Mouse (Mus musculus) embryonic fibroblast, embryonic 13.5 days (primary cell): ENCODE results near the gene Cttnbp2nl. TPM values are rescaled to one million over a fixed set of nuclear protein-coding genes. Genes with fewer than 3 reads are reported as not detected.

Experiments used
- H3K27ac ChIP-seq: 2 replicates; pipeline ENCODE4 v1.5.1; 2012; ENCODE audit warnings: low read length, control low read depth, inconsistent platforms; ENCODE audit not compliant: insufficient read depth
- H3K4me1 ChIP-seq: 2 replicates; pipeline ENCODE4 v1.6.1; 2011; ENCODE audit warnings: low read length; ENCODE audit not compliant: control insufficient read depth, insufficient read depth
- H3K4me3 ChIP-seq: 2 replicates; pipeline ENCODE4 v1.5.1; 2011; ENCODE audit warnings: mild to moderate bottlenecking, control low read depth, low read length; ENCODE audit not compliant: insufficient read depth
- CTCF ChIP-seq: IDR thresholded peaks from 2 replicates; pipeline ENCODE4 v1.5.1; 2011; ENCODE audit warnings: mild to moderate bottlenecking, control low read depth, low read length, moderate library complexity, borderline replicate concordance; ENCODE audit not compliant: insufficient read depth
- POLR2A ChIP-seq: IDR thresholded peaks from 2 replicates; pipeline ENCODE4 v1.6.1; 2011; ENCODE audit warnings: low read depth, mild to moderate bottlenecking, control low read depth, low read length, moderate library complexity
- polyA plus RNA-seq: library from polyadenylated mRNA; stranded (reverse); fragments of >200 nt; gene quantifications from 2 replicates; pipeline ENCODE4 v1.2.4, GENCODE M21; 2011; ENCODE audit warnings: low read depth; ENCODE audit not compliant: missing spikeins, insufficient read length

The Cttnbp2nl gene
- polyA plus RNA-seq, 1 experiment, result 54.8 TPM

DNA sequence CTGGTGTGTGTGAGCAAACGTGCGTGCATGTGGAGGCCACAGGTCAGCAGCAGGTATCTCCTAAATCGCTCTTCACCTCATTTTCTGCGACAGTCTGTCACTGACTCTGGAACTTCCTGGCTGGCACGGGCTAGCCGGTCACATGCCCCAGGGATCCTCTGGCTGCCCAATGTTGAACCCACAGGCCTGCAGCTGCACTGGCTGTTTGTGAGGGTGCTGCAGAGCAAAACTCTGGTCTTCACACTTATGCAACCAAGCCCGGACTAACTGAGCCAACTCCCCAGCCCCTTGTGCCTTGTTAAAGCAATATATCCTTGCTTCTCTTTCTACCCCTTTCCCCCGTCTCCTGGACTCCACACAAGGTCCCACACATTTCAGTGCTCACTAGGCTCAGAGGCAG is 5.3 kb downstream of the Cttnbp2nl start:
- no peak overlapping the region for H3K27ac ChIP-seq
- peaks cover 14% of the 10 kb centered on the region for H3K4me1 ChIP-seq
- no peak for TF ChIP-seq POLR2A
- no peak for TF ChIP-seq CTCF
- no peak overlapping the region for H3K4me3 ChIP-seq

DNA sequence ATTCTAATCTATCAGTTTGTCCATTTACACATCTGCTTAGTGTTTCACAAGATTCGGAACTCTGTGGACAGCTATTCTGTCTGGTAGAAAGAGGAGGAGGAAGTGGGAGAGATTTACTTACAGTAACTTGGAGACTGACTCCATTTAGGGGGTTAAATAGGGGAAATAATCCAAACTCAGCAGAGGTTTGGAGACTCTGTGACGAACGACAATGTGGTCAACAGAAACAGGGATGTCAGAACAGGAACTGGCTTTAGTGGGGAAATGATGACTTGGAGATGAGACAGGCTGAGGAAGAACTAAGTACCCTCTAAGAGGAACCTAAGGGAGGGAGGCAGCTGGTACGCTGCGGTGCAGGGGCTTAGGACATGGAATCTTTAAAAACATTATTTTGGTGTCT is 6.1 kb downstream of the Cttnbp2nl start:
- H3K4me1 ChIP-seq, result peaks cover 14% of the 10 kb centered on the region
- H3K27ac ChIP-seq, result no peak overlapping the region
- TF ChIP-seq CTCF (no peak), POLR2A (no peak)
- no peak overlapping the region for H3K4me3 ChIP-seq

DNA sequence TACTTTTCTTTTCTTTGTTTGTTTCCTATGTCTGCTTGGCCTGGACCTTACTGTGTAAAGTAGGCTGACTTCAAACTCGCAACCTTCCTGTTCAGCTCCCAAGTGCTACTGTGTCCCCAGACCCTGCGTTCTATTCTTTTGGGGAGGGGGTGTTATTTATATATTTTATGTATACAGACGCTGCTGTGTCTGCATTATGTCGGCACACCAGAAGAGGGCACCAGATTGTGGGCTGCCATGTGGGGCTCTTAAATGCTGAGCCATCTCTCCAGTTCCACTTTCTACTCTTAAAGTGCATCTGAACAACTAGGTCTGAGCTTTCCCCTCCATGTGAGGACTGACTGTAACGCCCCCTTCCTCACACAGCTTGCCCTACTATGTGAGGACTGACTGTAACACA is 9.2 kb downstream of the Cttnbp2nl start:
- no peak for TF ChIP-seq CTCF
- TF ChIP-seq POLR2A, result no peak
- H3K4me1 ChIP-seq, result peaks cover 14% of the 10 kb centered on the region
- H3K4me3 ChIP-seq, result no peak overlapping the region
- H3K27ac ChIP-seq, result no peak overlapping the region

DNA sequence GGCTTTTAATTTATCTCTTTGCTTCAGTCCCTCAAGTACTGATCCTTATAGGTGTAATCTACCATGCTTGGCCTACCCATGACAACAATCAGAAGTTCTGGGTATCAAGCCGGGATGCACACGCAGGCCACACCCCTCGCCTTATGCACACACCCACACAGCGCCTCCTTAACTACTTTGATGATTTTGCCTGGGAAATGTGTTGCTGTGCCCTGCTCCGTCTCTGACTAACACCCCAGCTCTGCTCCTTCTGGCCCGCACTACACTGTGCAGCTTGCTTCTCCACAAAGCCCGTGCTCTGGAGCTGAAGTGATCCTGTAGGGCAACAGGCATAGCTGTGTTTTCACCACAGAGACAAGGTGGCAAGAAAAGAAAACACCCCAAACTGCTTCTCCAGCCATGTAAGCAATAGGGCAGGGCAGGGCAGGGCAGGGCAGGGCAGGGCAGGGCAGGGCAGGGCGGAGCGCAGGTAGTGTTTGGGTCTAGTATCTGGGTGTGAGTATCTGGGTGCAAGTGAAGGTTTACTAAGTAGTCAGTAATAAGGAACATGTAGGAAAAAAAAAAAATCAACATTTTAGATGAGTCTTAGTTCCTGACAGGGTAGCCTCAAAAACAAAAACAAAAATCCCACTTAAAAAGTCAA is 11.8 kb downstream of the Cttnbp2nl start:
- TF ChIP-seq POLR2A, result no peak
- TF ChIP-seq CTCF, result no peak
- H3K27ac ChIP-seq, result no peak overlapping the region
- peaks cover 3% of the 10 kb centered on the region for H3K4me1 ChIP-seq
- no peak overlapping the region for H3K4me3 ChIP-seq

DNA sequence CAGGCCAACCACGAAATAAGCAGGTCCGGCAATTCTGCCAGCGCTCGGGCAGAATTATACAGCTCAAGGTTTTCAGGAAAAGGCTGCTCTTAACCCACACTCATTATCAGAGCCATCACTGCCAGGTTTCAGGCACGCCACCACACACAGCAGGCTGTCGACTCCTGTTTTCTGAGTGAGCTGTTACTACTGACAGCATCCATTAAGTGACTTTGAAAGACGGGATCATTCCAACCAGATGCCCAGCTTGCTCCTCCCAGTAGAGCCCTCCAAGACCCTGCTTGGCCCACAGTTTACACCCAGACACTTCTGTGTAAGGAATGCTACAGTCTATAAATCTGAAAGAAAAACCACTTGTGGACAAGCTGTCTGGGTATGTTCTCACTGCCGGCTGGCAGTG is 12.9 kb downstream of the Cttnbp2nl start:
- TF ChIP-seq CTCF (no peak), POLR2A (no peak)
- H3K27ac ChIP-seq, result no peak overlapping the region
- no peak overlapping the region for H3K4me3 ChIP-seq
- H3K4me1 ChIP-seq, result no peaks in the 10 kb centered on the region; the same call in 1 of the 2 replicates

DNA sequence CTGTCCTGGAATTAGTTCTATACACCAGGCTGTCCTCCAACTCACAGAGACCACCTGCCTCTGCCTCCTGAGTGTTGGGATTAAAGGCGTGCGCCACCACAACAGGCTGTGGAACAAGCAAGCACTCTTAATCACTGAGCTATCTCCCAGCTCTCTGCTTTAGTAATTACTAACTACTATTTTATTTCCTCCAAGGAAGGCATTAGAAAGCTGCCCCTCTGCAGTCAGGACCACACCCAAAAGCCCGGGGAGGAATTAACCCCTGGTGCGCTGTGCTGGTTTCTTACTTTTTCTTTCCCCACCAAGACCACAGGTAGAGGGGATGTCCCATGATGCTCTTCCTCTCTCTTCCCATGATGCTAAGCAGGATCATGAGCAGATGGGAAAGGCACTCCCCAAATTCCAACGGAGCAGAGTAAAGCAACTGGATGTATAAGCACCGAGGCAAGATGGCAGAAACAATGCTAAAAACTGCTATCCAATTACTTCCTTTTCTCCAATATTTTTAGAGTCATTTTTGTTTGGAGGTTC is 15.6 kb downstream of the Cttnbp2nl start:
- TF ChIP-seq POLR2A (no peak), CTCF (no peak)
- no peak overlapping the region for H3K27ac ChIP-seq
- H3K4me3 ChIP-seq, result no peak overlapping the region
- no peaks in the 10 kb centered on the region; the same call in 1 of the 2 replicates for H3K4me1 ChIP-seq

DNA sequence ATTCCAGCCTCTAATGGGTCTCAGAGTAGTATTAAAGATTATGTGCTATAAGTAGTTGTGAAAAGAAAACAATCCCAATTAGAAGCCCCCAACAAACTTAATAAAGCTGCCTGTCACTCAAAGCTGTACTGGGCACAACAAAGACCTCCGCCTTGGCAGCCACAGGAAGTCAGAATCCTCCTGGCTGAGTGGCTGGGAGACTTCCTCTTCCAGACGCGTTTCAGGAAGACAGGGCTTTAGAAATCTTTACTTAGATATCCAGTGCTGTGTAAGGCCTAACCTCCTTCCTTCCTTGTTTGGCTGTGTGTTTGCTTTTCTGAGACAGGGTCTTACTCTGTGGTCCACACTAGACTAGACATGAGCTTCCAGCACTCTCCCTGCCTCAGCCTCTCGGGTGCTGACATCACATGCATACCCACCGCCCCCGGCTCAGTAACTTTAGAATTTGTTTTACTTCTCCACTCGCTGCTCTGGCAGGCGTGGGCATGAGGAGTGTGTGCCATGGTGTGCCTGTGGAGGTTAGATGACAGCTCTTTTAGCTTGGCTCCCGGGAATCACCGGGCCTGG is 16.6 kb downstream of the Cttnbp2nl start:
- TF ChIP-seq POLR2A, result no peak
- no peak overlapping the region for H3K4me3 ChIP-seq
- no peak overlapping the region for H3K27ac ChIP-seq
- H3K4me1 ChIP-seq, result no peaks in the 10 kb centered on the region; the same call in 1 of the 2 replicates

DNA sequence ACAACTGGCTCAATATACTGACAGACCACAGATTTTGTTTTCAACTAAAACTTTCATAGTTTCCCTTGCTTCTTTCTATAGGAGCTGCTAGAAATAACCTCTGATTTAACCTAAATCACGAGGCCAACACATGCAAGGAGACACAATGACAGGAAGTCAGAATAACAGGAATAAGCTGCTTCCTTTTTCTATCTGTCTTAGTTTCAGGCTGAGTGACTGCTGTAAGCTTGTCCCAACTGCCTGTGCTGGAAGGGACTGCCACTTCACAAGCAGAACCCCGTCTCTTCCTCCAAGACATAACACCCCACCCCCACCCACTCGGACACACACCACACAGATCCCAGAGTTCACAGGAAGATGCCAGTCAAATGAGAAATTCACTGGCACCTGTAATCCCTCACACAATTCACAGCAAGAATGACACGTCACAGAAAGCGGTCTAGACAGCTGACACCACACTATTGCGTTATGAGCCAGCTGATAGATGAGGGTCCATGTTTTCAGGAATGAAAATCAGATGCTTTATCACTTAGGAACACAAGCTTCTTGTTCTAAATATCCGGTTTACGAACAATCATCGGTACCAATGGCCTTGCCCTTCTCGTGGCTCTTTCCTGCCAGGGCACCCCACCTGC is 29.5 kb downstream of the Cttnbp2nl start:
- no peak overlapping the region for H3K4me3 ChIP-seq
- no peak for TF ChIP-seq POLR2A
- TF ChIP-seq CTCF, result no peak
- no peaks in the 10 kb centered on the region; the same call in none of the 2 replicates for H3K4me1 ChIP-seq
- no peak overlapping the region for H3K27ac ChIP-seq

DNA sequence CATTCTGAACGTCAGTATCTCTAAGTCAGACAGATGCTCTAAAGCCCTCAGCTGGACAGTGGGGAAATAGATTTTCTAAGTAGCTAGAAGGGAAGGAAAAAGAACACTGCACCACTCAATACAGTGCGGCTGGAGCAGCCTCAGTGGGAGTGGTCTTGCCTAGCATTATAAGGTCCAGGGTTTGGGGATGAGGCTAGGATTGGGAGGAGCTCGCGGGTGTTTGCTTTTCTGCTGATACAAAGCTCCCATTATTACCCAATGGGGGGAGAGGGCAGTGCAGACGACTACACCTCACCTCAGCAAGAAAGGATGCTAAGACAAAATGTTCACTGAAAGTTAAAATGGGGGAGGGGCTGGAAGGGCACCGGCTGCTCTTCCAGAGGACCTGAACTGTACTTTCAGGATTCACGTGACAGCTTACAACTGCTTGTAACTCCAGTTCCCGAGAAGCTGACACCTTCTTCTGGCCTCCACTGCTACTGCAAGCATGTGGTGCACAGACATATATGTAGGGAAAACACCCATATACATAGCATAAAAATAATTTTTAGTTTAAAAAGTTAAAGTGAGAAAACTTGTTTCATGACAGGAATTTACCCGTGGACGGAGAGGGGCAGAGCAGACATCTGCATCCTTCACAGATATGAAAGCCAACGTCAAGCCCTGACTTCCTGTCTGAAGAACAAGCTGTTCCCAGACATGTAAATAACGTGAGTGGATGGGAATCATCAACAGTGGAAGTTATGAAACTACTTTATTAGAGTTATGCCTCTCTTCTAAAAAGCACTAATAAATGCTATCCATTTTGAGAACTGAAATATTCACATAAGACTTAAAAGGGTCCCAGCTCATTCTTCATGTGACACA is 32.9 kb downstream of the Cttnbp2nl start:
- TF ChIP-seq CTCF, result no peak
- TF ChIP-seq POLR2A, result no peak

More for the DNA sequence above, 32.9 kb downstream of the Cttnbp2nl start:
- Histone ChIP-seq H3K4me1 (peaks cover 4% of the 10 kb centered on the region), H3K27ac (no peak overlapping the region), H3K4me3 (no peak overlapping the region)
